Mouse (Mus musculus): ENCODE results near the gene Cnot6l.
A peak's percentile ranks its signal among the peaks of the same experiment; 100 is the strongest.

Cnot6l gene

GRCm38 (mm10) chr5:96164021-96164411 is at the start of gene Cnot6l:
TSS of gene Cnot6l (minus strand) at chr5:96164171.
- peak; percentile 57 to 69 for DNase-seq

DNA sequence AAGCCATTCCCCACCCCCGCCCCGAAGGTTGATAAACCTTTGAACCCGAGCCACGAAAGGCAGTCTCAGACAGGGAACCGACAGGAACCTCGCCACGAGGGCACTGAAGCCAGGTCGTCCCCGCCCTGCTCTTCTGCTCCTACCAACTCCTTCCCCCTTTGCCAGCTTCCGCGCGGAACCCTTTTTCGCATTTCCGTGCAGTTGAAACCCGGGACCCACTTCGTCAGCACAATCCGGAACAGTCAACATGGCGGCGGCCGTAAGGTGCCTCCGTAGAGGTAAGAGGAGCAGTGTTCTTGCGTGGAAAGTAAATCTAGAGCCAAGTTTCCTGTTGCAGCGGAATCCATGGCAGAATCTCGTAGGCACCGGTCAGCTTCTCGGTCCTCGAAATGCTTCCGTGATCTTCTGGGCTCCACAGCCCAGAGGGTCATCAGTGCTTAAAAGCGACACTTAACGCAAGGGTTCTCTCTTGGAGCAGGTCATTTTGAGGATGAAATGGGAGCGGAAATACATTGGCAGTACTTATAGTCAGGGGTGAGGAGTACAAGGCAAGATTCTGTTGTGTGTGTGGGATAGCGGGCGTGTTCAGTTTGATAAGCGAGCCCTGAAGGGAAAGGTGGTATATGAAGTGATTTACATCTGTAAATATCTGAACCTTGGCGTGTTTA is 46.1 kb upstream of the Cnot6l start:
- DNase-seq = peak; percentile 95 to 96

DNA sequence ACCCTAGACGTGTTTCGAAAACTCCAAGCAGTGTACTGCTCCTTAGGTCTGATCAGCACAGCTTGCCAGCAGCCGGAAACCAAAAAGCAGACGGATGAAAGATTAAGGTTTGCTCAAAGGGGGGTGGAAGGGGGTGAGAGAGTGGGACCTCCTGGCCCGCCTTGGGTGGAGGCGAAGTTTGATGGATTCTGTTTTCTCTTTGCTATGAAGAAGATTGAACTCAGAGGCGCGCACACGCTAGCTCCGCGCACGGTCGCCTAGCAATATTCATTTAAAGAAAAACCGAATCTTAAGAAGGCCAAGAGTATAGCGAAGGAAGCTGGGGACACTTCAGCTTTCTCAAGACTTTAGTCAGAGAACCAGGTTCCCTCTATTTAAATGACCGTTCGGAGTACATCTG is 45.5 kb upstream of the Cnot6l start, which contains the start of gene Mrpl1:
TSS of gene Mrpl1 (plus strand) at position 35 of the 400 bp plus-strand sequence.
- DNase-seq = peak; percentile 50 to 59

- no peak for DNase-seq
These were observed 44.6 kb upstream of the Cnot6l start for GRCm38 (mm10) chr5:96208543-96208942.

GRCm38 (mm10) chr5:96207531-96207930 is 43.6 kb upstream of the Cnot6l start:
- no peak for DNase-seq

DNA sequence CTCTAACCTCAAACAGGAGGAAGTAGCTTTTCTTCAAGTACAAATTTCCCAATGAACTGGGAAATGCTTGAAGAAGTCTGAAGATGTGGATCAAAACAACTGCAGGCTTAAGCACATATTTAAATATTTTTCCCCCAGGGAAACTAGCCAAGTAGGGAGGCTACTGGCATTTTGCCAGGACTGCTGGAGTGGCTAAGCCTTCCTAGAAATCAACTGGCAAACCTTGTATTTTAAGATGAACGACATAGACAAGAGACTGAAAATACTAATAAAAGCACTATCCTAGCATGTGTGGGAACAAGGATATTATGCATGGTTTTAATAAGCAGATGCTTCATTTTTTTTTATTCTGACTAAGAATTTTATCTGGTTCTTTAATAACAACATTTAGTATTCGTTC is 42.9 kb upstream of the Cnot6l start:
- DNase-seq = peak; percentile 67 to 84

GRCm38 (mm10) chr5:96201462-96202154 is 37.6 kb upstream of the Cnot6l start:
- DNase-seq = no peak

- no peak for DNase-seq
These were observed 36.3 kb upstream of the Cnot6l start for GRCm38 (mm10) chr5:96200269-96200668.

GRCm38 (mm10) chr5:96198271-96198670 is 34.3 kb upstream of the Cnot6l start:
- no peak for DNase-seq

DNA sequence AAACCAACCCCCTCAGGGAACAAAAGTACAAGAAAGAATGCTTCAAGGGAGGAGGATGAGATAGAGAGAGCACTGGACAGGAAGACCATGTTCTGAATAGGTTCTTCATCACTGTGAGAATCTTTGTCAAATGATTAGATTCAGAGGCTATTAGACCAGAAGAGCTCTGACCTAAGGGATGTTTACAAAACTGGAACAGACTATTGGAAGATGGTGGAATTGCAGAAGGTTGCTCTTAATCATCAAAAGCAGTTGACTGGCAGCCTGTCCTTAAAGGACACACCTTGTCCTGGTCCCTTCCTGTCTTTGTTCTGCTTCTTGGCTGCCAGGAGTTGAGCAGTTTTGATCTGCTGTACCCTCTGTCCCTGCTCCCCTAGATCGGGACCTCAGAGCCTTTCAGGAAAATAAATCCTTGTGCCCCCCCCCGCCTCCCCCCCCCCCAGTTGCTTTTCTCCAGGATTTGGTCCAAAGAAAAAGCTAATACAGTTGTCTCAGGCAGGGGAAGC is 32.6 kb upstream of the Cnot6l start:
- no peak for DNase-seq

DNA sequence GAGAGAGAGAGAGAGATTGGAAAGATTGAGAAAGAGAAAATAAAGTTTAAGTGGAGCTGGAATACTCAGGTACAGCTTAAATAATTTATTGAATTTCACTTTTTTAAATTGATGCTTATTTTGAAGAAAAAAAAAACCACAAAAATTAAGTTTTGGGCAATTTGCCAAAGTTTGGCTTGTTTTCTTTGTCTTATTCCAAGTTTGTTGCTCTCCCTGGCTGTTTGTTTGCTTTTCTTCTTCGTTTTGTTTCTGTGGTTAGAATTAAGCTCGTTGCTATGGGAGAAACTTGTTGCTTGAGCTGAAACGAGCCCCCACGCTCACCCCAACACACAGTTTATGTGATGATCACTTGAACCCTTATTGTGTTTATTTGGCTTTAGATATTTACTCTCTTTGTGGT is 27.3 kb upstream of the Cnot6l start:
- DNase-seq = no peak

DNA sequence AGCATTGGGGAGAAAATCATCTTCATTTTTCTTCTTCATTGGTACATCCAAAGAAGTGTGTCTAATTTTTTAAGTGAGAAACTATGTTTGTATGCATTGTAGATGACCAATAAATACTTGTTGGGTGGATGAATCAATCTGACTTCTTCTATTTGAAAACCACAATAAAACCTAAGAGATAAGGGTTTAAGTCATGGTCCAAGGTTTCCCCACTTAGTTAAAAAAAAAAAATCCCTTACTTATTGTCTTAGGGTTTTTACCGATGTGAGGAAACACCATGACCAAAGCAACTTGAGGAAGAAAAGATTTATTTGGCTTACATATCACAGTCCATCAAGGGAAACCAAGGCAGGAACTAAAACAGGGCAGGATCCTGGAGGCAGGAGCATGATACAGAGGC is 25.8 kb upstream of the Cnot6l start:
- no peak for DNase-seq

GRCm38 (mm10) chr5:96183987-96184386 is 20.0 kb upstream of the Cnot6l start:
- no peak for DNase-seq

DNA sequence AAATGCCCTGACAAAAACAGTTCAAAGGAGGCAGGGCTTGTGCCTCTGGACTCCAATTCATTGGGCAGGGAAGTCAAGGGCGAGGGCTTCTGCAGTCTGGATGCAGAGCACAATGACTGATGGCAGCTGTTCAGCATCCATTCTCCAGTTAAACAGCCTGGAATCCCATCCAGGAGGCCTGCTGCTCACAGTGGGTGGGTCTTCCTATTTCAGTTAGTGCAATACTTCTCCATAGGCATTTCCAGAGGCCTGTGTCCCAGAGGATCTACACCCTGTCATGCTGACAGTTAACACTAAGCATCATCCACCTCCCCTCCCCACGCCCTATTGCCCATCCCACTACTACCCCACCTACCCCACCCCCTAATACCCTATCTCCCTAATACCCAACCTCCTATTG is 19.2 kb upstream of the Cnot6l start:
- no peak for DNase-seq

GRCm38 (mm10) chr5:96176879-96177358 is 12.9 kb upstream of the Cnot6l start:
- peak in 1 of 2 experiments; percentile 27 for DNase-seq

DNA sequence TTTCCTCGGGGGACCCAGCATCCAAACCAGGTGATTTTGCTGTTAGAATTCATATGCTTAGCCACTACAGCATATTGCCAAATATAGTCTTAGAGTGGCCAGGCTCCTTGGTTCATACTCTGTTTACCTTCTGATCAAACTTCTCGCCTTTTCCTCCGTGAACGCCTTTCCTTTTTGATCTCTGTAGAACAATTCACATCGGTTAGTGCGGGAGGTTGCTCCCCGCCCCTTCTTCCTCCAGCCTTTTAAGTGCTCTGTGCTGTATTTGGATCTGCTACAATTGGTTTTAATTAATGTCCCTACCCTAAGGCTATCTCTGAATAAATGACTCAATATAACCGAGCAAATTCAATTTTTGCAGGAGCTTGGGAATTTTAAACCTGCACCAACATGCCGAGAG is 12.2 kb upstream of the Cnot6l start:
- peak in 1 of 2 experiments; percentile 16 for DNase-seq

- no peak for DNase-seq
These were observed 7.8 kb upstream of the Cnot6l start for GRCm38 (mm10) chr5:96171765-96172164.

DNA sequence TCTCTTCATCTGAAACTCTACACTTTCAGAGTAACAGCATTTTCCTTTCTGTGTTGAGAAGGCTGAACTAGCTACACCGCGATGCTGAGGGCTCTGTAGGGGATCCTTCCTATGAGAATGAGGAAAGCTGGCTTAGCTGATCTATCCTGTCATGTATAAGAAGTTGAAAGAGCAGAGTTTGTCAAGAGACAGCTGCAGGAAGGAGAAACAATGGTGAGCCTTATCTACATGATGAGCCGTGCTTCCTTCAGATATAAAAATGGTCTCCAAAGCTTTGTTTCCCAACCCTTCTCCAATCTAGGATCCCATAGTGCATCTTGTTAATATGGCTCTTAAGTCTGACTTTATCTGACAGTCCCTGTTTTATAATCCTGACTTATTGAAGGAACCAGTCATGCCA is 6.5 kb upstream of the Cnot6l start:
- DNase-seq = no peak

GRCm38 (mm10) chr5:96166761-96167160 is 2.8 kb upstream of the Cnot6l start:
- DNase-seq = no peak

- no peak for DNase-seq
These were observed 463 bp downstream of the Cnot6l start for GRCm38 (mm10) chr5:96163396-96164020.

DNA sequence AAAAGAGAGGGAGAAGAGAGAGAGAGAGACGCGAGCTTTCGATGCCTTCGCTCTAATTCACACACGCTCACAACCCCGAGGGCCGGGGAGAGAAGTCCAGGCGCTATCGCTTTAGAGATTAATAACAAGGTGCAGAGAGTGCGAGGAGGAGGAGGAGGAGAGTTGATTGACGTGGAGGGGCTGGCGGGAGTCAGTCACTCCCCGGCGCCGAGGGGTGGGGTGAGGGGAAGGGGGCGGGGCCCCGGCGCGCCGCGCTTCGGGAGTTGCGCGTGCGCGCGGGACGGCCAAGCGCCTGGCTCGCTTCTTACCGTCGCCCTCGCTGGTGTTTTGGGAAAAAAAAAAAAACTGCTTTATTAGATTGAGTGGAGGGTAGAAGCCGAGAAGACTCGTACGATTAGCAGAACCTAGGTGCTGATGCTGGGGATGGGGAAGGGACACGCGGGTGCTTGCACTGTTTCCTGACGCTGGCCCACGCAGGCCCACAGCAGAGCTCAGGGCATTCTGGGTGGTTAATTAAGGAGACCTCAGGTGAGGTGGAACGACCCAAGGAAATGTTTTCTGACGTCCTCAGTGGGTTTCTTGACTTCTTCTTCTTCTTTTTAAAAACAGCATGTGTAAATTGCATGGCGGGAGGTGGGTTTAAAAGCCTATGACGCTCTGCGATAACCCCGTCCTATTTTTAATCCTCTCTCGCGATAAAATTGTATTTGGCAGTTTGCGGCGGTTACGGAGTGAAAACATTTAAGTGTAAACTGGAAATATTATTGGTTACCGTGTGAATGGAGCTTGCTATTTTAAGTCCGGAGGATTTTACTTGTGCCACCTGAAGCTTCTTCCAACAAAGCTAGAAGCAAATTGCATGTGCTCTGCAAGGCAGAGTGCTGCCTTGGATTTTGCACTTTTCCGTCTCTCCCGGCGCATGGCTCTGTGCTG is 1.3 kb downstream of the Cnot6l start:
- DNase-seq = peak; percentile 87 to 89

- DNase-seq = peak; percentile 73 to 75
These were observed 2.2 kb downstream of the Cnot6l start for GRCm38 (mm10) chr5:96161578-96162398.

Data from lung, postnatal 4 days (tissue).